Mouse (Mus musculus) erythroblast, embryonic 14.5 days (primary cell): ENCODE results near the gene 1700092M07Rik. TPM values are rescaled to one million over a fixed set of nuclear protein-coding genes. Genes with fewer than 3 reads are reported as not detected.

Experiments
- H3K27me3 ChIP-seq: 2 replicates; pipeline ENCODE4 v1.6.1; 2012; ENCODE audit warnings: inconsistent platforms; ENCODE audit not compliant: control insufficient read depth
- H3K36me3 ChIP-seq: 2 replicates; pipeline ENCODE4 v1.6.1; 2012; ENCODE audit warnings: mild to moderate bottlenecking, inconsistent platforms; ENCODE audit not compliant: control insufficient read depth
- H3K4me1 ChIP-seq: 2 replicates; pipeline ENCODE4 v1.6.1; 2012; ENCODE audit warnings: inconsistent platforms; ENCODE audit not compliant: control insufficient read depth
- H3K4me3 ChIP-seq: replicated peaks from 2 replicates; pipeline ENCODE3; 2012; ENCODE audit warnings: moderate library complexity, mild to moderate bottlenecking, inconsistent platforms
- H3K9me3 ChIP-seq: 2 replicates; pipeline ENCODE4 v1.6.1; 2012; ENCODE audit warnings: low read length, inconsistent platforms, mixed read lengths; ENCODE audit not compliant: control insufficient read depth
- GATA1 ChIP-seq: IDR thresholded peaks from 2 replicates; pipeline ENCODE4 v1.6.1; 2012; ENCODE audit warnings: low read length, inconsistent platforms, mixed read lengths
- TAL1 ChIP-seq: IDR thresholded peaks from 3 replicates; pipeline ENCODE4 v1.6.1; 2012; ENCODE audit warnings: low read length, inconsistent platforms, mixed read lengths
- polyA plus RNA-seq: library from polyadenylated mRNA; stranded (reverse); fragments of >175 nt; gene quantifications from 2 replicates; pipeline ENCODE4 v1.2.3, GENCODE M21; 2012

Gene 1700092M07Rik
- polyA plus RNA-seq, 1 experiment, result not detected

GRCm38 (mm10) chr19:8706930-8707329 lies 33.6 kb upstream of the 1700092M07Rik start:
- H3K27me3 ChIP-seq, result no peaks in the 10 kb centered on the region
- no peak for TF ChIP-seq TAL1
- no peak for TF ChIP-seq GATA1

GRCm38 (mm10) chr19:8708954-8709353 lies 31.6 kb upstream of the 1700092M07Rik start:
- Histone ChIP-seq H3K9me3 (no peaks in the 10 kb centered on the region), H3K36me3 (peaks cover 84% of the 10 kb centered on the region), H3K4me3 (peak overlapping the region; percentile 91), H3K4me1 (peaks cover 63% of the 10 kb centered on the region), H3K27me3 (no peaks in the 10 kb centered on the region)
- no peak for TF ChIP-seq GATA1
- no peak for TF ChIP-seq TAL1

More at GRCm38 (mm10) chr19:8706930-8707329, 33.6 kb upstream of the 1700092M07Rik start:
- H3K4me1 ChIP-seq, result peaks cover 60% of the 10 kb centered on the region
- peaks cover 72% of the 10 kb centered on the region for H3K36me3 ChIP-seq
- H3K9me3 ChIP-seq, result no peaks in the 10 kb centered on the region
- H3K4me3 ChIP-seq, result no peak overlapping the region

DNA sequence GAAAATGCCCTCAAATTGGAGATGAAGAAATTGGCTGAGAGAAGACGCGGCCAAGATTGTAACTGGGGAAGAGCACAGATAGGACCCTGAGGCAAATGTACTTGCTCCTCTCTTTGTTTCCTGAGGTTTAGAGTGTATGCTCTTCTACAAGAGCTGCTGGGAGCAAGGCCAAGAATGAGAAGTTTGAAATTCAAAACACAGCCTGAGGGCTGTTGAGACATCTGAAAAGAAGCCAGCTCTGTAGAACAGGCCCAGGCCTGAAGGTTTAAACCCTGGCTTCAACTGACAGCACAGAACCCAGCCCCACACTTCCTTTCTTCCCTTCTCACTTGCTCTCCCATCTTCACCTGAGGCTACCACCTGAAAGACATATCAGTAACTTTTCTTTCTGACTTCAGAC lies 30.5 kb upstream of the 1700092M07Rik start:
- peak overlapping the region; percentile 91 for H3K4me3 ChIP-seq
- H3K9me3 ChIP-seq, result no peaks in the 10 kb centered on the region
- peaks cover 75% of the 10 kb centered on the region for H3K4me1 ChIP-seq
- H3K36me3 ChIP-seq, result peaks cover 79% of the 10 kb centered on the region
- TF ChIP-seq GATA1 (no peak), TAL1 (no peak)
- H3K27me3 ChIP-seq, result no peaks in the 10 kb centered on the region

DNA sequence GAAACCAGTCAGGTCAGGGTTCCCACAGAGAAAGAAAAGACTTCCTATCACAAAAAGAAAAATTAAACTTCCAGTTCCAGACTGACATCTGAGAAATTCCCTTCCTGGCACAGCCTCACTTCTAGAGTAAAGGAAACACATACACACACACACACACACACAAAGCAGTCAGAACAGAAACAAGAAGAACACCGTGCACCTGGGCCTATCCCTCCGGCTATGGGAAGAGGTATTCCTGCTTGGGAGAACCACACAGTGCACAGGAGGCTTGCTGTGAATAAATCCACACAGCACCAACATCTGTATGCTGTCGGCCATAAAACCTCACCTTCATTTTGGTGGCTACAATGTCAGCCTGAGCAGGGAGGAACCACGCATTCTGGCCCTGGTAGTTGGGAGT lies 29.0 kb upstream of the 1700092M07Rik start:
- Histone ChIP-seq H3K9me3 (no peaks in the 10 kb centered on the region), H3K4me3 (peak overlapping the region; percentile 91), H3K36me3 (peaks cover 71% of the 10 kb centered on the region), H3K4me1 (peaks cover 82% of the 10 kb centered on the region), H3K27me3 (no peaks in the 10 kb centered on the region)
- TF ChIP-seq TAL1 (no peak), GATA1 (no peak)

DNA sequence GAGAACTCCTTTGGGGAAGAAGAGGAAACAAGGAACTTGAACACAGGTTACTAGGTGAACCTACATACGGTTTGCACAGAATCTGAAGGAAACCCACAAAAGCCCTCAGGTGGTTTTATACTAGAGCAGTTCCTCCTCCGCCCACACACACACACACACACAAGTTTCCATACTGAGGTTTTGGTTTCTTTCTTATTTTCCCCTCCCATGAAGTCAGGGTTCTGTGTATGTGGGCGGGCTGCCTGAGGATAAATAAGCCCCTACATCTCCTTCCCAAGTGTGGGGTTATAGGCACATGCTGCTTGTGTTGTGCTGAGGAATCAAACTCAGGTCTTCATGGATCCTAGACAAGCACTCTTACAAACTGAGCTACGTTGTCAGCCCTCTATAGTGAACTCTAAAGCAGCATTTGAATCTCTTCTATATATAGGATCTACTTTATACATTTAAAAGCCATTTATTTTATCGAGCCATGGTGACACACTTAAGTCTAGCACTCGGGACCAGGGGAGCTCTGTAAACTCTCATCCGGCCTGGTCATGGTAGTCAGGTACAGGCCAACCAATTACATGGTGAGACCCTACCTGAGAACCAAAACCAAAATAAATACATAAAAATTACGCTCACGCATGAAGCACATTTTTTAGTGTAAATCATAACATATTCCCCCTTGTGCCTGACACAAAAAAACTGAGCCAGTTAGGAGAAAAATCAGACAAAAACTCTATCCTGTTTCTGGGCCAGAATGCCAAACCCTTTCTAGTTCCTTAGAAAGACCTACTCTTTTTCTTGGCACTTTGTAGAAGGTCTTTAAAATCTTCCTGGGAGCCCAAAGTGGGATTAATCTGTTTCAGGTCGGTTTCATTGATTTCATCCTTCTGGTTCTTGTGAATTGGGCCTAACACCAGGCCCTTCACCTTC lies 28.3 kb upstream of the 1700092M07Rik start:
- Histone ChIP-seq H3K9me3 (no peaks in the 10 kb centered on the region), H3K4me1 (peaks cover 82% of the 10 kb centered on the region), H3K4me3 (peak overlapping the region; percentile 91), H3K36me3 (peaks cover 64% of the 10 kb centered on the region), H3K27me3 (no peaks in the 10 kb centered on the region)
- no peak for TF ChIP-seq TAL1
- TF ChIP-seq GATA1, result no peak

DNA sequence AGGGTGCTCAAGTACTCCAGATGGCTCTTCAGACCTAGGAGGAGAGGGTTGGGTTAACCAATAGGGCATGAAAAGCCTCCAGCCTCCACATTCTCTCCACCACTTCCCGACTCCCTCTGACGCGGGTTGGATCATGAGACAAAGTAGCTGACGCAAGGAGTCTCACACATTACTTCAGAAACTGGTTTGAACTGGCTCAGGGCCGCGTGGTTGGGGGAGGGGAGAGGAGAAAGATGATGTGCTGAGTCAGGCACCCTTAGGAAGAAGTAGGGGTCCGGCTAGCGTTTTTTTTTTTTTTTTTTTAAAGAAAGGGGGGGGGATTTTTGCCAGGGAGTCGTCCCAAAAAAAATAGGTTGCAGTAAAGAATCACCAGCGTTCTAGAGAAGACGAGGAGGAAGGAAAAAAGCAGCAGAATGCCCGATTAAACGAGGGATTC lies 27.6 kb upstream of the 1700092M07Rik start:
- Histone ChIP-seq H3K4me1 (peaks cover 82% of the 10 kb centered on the region), H3K4me3 (peak overlapping the region; percentile 91), H3K27me3 (no peaks in the 10 kb centered on the region), H3K9me3 (no peaks in the 10 kb centered on the region), H3K36me3 (peaks cover 57% of the 10 kb centered on the region)
- TF ChIP-seq TAL1, result no peak
- TF ChIP-seq GATA1, result no peak

GRCm38 (mm10) chr19:8713306-8713996 lies 27.1 kb upstream of the 1700092M07Rik start:
- Histone ChIP-seq H3K9me3 (no peaks in the 10 kb centered on the region), H3K36me3 (peaks cover 52% of the 10 kb centered on the region), H3K4me1 (peaks cover 82% of the 10 kb centered on the region), H3K4me3 (peak overlapping the region; percentile 91), H3K27me3 (no peaks in the 10 kb centered on the region)
- no peak for TF ChIP-seq GATA1
- TF ChIP-seq TAL1, result no peak

GRCm38 (mm10) chr19:8713997-8714652 lies 26.4 kb upstream of the 1700092M07Rik start:
- Histone ChIP-seq H3K4me1 (peaks cover 82% of the 10 kb centered on the region), H3K36me3 (peaks cover 45% of the 10 kb centered on the region), H3K9me3 (no peaks in the 10 kb centered on the region), H3K4me3 (peak overlapping the region; percentile 91), H3K27me3 (no peaks in the 10 kb centered on the region)
- TF ChIP-seq GATA1 (no peak), TAL1 (no peak)
